Mouse (Mus musculus) natural killer cell, adult 2 months (primary cell): ENCODE measurements around the gene Gnpat.
A peak's percentile ranks its signal among the peaks of the same experiment; 100 is the strongest.

ENCODE experiments used
- DNase-seq, 2 experiments: peaks; one replicate each; pipeline ENCODE4 v3.0.0; 2022; ENCODE audit warnings: low spot score in 2 of 2

The Gnpat gene

DNA sequence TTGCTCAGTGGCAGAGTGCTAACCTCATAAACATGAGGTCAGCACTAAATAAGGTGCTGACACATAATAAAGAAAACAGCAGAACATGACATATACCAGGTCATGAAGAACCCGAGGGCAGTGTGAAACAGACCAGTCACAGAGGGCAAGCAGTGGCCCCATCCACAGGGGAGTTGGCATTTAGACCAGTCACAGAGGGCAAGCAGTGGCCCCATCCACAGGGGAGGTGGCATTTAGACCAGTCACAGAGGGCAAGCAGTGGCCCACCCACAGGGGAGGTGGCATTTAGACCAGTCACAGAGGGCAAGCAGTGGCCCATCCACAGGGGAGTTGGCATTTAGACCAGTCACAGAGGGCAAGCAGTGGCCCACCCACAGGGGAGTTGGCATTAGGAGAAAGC is 19.9 kb upstream of the Gnpat start:
- peak in 1 of 2 experiments; percentile 16 for DNase-seq

DNA sequence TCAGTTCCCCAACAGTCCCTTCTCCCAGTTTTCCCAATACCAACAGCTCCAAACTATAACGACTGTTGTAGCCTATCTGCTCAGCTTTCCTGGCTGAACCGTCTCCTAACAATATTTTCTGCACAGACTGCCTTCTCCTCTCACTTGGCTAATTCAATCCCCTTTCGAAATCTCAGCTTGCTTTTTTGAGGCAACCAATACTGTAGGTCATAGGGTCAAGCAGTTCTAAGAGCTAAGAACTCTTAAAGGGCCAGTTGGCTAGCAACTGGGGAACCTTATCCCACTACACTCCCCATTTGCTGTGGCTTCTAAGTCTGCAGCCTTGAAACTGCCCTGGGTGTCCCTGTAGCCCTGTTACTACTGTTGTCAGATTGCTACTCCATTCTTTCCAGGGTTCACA is 17.7 kb upstream of the Gnpat start:
- no peak for DNase-seq

DNA sequence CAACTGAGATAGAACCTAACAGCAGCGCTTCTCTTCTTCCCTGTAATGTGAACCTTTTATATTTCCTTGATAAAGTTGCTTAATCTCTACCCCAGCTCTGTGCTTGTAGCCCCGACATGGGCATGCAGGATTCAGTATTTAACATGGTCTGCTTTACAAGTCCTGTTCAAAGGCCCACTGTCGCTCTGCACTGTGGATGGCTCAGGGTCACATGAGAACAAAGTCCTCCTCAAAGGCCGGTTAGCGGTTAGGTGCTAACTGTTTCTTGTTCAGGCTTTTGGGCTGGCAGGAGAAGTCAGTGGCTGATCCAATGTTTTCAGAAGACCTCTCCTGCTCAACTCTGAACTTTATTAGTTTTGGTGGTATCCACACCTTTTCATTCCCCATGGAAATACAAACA is 17.3 kb upstream of the Gnpat start:
- no peak for DNase-seq

DNA sequence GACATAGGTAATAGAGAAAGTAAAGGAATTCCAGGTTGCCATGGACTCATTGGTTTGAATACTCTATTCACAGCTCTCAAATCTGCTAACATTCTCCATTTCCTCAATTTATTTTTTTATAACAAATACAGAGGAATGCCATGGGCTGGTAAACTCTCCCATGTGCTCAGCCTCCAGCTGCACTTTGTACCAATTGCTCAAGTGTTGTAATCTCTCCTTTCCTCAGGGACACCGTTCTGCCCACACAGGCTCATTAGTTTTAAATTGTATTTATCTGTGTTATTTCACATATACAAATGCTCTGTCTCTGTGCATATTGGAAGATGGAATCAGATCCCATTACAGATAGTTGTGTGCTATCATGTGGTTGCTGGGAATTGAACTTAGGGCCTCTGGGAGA is 9.3 kb upstream of the Gnpat start:
- DNase-seq: no peak

DNA sequence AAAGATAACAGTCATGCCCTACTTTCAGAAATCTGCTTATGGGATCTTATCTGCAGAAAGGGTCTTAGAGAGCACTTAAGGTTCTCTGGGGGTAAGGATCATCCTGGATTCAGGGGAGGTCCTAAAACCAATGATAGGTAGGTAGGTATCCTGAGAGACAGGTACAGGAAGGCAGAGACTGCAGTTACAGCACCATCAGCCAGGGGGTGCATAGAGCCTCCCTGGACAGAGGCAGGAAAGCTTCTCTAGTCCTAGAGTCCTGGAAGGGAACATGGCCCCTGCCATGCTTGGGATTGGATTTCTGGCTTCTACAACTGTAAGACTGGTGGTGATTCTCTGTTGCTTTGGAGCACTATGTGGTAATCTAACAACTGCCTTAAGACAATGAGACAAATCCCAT is 3.4 kb upstream of the Gnpat start:
- DNase-seq: peak; percentile 5 to 21

DNA sequence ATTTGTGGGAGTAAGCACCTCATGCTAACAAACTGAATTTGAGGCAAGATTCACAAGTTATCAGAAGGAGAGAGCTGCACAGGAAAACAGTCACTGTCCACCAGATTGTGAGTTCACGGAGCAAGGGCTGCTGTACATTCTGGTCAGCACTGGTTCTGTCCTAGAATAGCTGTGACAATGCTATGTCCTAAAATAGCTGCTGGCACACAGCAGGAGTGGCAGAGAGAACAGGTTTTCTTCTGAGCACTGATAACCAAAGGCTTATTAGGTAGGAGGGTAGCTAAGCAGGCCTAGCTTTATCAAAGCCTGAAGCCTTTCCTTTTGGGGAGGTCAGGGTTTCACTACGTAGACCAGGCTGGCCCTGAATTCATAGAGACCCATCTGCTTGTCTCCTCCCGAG is 2.6 kb upstream of the Gnpat start:
- no peak for DNase-seq

DNA sequence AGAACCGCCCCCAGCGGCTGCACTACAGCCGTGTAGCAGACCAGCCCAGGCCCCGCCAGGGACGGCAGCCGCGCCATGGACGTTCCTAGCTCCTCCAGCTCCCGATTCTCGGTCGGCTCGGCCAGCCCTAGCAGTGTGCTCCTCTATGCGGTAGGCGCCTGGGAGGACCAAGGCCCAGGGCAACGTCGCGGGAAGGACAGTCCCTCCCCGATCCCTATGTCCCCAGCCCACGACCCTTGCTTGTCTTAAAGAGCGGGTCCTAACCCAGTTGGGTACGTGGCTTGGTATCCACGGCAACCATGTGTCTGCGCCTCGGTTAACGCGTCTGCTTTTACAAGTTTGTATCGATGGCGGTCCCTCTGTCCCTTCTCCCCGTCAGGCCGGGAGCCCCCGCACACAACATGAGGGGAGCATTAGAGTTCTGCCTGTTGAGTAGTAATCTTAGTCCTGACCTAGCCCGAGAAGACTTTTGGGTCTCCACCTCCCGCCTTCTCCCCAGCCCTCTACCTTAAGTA is 387 bp downstream of the Gnpat start:
- DNase-seq: no peak

DNA sequence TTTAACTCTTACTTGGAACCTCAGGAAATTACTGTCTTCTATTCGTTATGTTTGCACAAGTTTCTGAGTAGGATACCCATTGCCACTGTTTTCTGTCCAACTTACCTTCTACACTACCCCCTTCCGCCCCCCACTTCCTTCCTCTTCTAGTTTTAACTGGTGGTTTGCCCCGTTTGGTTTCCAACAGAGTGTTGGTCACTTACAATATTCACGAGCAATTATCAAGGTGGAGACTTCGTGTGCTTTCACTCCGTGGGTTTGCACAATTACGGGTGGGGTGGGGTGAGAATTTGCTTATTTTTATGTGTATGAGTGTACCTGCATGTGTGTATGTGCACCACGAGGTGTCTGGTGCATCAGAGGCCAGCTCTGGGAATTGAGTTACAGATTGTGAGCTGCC is 896 bp downstream of the Gnpat start:
- DNase-seq: peak; percentile 9 to 10

DNA sequence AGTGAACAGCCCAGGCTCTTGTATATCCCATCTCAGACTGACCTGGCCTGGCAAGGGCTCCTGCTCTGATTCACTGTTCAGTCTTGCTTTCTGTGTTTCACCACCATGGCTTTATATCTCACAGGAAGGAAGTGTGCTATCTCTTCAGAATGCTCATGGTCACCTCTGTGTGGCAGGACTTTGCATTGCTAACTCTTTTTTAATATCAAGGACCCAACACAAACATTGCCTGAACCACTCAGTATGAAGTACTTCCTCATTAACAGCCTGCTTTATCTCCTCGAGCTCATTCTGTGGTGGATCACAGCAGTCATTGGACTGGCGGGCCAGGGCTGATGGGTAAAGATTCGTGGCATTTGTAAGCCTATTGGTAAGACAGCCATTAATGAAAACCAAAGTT is 3.8 kb downstream of the Gnpat start:
- DNase-seq: peak in 1 of 2 experiments; percentile 4

DNA sequence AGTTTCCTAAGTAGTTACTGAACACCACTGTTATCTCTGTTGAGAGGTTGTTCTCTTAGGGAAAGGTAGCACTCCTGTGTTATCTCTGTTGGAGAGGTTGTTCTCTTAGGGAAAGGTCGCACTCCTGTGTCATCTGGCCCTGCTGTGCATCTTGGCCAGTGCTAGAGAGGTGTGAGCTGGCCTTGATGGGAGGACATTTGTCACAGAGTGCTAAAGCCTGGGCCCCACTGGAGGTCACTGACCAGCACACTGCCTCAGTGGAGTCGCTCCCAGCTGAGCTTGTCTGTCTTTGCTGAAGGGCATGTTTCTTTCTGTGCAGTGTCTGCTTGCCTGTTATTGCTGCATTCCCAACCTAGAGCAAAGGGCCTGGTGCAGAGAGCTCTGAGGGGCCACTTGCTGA is 4.3 kb downstream of the Gnpat start:
- DNase-seq: no peak

DNA sequence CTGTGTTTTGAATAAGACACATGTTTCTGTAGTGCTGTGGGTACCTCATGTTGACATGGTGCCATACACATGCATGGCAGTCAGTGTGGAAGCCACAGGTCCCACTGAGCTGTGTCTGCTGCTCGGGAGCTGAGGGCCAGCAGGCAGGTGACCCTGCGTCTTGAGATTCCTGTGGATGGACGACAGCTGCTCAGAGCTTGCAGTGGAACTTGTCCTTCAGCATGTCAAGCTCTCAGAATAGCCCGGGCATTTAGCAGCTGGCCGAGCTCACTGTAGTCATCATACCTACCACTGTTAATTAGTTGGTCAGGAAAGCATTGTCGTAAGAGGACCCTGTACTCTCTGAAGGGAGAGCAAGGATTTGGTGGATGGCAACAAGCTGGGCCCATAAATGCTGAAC is 6.9 kb downstream of the Gnpat start:
- DNase-seq: no peak

DNA sequence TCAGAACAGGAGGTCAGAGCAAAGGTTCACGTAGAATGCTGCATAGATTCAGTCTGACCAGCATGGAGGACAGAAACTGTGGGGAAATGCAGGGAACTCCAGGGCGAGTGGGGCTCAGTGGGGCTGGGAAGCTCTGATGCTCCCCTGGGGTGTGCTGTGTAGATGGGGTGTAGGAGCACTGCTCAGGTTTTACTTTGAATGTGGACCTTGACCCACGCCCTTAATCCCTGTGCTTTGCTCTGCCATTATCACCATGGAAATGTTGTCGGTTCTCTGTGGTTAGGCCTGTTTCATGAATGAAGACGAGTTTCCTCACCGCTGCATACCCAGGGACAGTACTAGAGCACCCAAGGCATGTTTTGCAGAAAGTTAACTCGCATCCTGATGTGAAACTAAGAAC is 8.6 kb downstream of the Gnpat start:
- no peak for DNase-seq

DNA sequence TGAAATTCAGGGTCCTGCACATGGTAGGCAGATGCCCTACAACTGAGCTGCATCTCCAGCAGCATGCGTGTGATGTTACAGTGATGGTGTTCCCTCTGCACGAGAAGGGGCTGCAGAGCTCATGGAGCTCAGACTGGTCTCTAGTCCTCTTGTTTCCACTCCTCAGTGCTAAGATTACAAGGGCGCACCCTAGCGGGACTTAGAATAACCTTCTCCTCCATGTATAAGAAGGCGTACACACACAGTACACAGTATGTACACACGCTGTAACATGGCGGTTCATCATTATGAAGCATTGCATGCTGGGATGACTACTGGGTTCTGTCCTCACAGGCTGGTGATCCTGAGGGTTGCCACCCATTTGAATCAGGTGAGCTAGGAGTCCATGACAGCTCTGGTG is 9.2 kb downstream of the Gnpat start:
- DNase-seq: no peak

DNA sequence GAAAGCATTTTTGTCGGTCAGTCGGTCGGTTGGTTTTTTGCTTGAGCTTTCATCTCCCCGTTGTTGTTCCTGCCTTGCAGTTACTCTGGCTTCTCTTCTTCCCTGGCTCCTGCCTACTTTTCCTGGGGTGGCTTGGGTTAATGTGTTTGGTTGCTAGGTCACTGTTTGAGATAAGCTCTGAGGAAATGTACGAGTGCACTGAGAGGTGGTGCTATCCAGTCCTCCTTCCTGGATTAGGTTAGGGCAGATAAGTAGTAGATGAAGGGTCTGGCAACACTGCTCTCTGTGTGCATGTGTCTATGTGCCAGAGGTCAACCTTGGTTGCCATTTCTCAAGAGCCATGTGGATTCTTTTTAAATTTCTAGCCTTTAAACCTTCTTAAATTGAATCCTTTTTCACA is 9.9 kb downstream of the Gnpat start:
- no peak for DNase-seq

DNA sequence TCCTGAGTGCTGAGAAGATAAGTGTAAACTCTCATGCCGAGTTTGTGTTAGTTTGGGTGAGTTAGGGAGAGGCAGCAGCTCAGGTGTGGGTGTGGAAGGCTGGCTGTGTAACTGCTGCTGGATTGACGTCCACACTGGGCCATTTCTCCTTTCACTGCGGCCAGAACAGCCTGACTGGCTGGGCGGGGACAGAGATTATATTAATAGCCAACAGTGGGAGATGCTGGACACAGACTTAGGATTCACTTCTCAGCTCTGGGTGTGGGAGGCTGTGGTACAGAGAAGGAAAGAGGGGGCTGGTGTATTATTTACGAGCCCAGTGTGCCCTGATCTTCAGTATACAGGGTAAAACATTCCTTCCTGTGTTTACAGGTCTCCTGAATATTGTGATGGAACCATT is 15.3 kb downstream of the Gnpat start:
- DNase-seq: no peak

DNA sequence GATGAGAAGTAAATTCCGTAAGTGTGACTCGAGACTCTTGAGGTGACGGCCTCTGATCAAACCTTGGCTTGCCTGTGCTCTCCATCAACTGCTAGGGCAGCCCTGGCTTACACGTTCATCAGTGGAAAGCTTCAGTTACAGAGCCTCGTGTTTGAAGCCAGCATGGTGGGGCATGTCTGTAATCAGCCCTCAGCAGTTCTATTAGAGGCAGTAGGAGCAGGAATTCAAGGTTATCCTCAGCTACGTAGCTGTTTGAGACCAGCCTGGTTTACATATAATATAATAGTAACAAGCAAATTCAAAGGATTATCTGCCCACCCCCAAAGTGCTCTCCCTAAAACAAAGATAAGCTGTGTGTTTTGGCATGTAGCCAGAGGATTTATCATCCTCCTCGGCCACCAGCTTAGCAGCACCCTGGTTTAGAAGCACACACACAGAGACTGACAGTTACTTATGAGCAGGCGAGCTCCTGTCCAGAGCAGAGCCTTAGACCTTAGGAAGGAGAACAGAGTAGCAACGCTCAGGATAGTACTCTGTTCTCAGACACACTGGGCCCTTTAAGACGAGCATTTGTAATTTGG is 16.2 kb downstream of the Gnpat start:
- no peak for DNase-seq

DNA sequence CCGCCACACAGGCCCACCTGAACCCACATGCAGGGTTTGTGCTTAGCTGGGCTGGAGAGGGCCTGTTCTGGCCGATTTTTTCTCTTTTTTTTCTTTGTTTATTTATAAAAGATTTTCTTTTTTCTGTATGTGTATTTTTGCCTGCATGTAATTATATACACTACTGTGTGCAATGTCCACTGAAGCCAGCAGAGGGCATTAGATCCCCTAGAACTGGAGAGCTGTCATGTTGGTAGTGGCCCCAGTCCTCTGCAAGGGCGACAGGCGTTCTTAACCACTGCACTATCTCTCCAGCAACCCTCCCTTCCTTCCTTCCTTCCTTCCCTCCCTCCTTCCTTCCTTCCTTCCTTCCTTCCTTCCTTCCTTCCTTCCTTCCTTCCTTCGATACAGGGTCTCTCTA is 25.6 kb downstream of the Gnpat start:
- no peak for DNase-seq

DNA sequence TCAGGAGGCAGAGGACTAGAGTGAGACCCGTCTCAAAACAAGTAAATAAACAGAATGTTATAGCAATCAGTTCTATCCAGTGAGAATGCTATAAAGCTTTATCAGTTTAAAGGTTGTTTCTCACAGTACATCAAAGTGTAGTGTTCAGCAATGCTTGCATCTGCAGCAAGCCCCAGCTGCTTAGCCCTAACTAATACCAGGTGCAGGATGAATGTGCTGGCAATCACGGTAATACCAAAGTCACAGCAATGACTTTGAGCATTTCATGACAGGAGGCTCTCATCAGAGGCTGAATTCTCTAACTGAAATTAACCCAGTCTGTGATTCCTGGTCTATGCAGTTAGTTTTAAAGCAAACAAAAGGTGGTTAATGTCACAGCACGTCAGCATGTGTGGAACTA is 29.8 kb downstream of the Gnpat start:
- DNase-seq: no peak

DNA sequence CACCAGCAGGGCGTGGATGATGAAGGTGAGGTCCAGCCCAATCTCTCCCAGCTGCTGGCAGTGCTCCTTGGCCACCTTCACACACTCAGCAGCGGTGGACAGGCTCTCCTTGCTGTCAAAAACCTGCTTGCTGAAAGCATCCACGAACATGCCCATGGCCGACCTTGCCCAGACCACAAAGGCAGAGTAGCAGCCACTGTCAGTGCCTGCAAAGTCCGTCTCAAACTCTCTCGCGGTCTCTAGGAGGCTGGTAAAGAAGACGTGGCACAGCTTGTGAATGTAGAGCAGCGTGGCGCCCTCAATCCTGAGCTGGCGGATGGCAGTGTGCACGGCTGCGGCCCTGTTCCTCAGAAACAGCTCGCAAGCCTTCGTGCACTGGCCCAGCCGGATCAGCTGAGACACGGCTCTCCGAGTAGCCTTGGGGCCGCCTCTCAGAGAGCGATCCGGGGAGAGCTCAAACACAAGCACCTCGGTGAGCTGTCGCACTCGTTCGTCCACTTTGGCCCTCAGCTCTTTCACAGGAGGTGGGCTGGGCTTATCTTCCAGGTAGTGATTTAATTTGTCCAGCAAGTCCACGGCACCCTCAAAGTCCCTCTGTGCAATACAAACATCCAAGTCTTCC is 33.3 kb downstream of the Gnpat start:
- DNase-seq: no peak

DNA sequence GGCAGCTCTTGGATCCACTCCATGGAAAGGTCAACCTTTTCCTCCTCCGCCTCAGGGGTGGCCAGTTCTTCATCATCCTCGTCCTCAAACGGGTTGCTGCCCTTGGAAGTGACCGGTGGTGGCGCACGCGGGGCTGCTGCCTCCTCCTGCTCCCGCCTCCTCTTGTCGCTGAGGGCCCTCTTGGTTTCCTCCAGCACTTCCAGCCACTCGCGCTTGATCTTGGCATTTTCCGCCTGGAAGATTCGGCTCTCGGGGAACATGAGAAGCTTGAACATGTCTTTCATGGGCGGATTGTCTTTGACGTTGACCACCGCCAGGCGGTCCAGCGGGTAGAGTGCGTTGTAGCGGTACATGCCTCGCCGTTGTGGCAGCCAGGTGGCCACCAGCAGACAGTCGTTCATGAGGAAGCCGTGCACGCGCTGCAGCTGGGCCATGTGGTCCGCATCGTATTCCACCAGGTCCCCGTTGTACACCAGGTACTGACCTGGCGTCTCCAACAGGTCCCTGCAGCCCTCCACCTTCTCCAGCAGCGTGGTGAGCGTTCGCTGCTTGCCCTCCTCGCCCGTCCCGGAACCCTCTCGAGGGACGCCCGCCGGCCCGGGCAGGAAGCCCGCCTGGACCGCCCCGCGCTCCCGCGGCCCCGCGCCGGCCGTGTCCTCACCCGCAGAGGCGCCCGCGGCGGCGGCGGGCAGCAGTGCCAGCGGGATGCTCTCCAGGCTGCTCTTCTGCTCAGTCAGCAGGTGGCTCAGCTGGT is 34.0 kb downstream of the Gnpat start:
- peak; percentile 56 to 60 for DNase-seq

DNA sequence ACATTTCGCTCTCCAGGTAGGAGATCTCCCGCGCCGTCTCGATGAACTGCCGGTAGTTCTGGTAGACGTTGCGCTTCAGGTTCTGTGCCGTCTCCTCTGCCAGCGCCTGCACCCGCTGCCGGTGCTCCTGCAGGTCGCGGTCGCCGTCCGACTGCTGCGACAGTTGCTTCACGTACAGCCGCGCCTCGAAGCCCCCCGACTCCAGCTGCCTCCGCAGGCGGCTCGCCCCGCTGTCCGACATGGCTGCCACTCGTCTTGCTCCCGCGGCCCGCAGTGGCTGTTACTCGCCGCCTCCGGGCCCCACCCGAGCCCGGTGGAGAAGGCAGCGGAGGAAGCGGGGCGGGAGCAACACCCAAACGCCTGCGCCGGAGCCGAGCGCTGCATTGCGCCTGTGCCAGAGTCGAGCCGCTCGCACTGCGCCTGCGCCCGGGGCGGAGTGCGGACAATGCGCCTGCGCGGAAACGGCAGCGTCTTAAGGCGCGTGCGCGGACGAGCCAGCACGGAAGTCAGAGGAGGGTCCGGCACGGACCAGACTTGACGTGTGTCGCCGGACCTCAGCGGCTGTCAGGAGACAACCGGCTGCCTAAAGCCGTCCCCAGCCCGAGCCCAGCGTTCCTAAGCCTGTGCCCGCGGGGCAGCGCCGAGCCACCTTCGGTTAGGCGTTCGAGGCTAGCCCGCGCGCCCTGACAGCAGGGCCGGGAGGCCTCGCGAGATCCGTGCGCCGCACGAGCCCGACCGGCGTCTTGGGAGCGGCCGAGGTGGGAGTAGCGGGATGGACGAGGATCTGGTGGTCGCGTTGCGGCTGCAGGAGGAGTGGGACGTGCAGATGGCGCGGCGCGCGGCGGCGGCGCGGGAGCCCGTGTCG is 34.8 kb downstream of the Gnpat start, which contains the start of the genes Exoc8 and Sprtn:
TSS of gene Exoc8 (minus strand) at position 320 of the 865 bp plus-strand sequence.
TSS of gene Sprtn (plus strand) at position 501 of the 865 bp plus-strand sequence.
- peak; percentile 96 to 97 for DNase-seq
